Mouse (Mus musculus): ENCODE measurements at regions not wholly inside any gene's neighbourhood (a gene's known extent, or its start where the extent isn't known, plus 50 kb on each side); places are given as distances from the start of the nearest gene placed in this dataset.

GRCm38 (mm10) chr7:63835958-63836357 is 80.7 kb upstream of the E030018B13Rik start:
- TF ChIP-seq CTCF (IDR thresholded peaks at IDR 0.05; ENCODE audit: borderline replicate concordance, insufficient read depth, low read length) (no peak), POLR2A (IDR thresholded peaks at IDR 0.05; ENCODE audit: low read depth, low read length) (no peak)

All from embryonic fibroblast, embryonic 13.5 days (primary cell).